Mouse (Mus musculus): ENCODE results near the gene Inip.

Inip gene

GRCm38 (mm10) chr4:59725579-59725978, 75.8 kb downstream of the Inip start:
- in situ Hi-C loops (cut with MseI, MboI): loop anchor here in 1 of 2 experiments (25.0 kb wide), 1 partner anchor 113 kb away; no protein-coding TSS in a partner anchor

GRCm38 (mm10) chr4:59721811-59722210, 79.6 kb downstream of the Inip start:
- in situ Hi-C loops (cut with MseI, MboI): no loop called here

Measured in mouse trophoblast stem cell (cell line).